1 mouse cellular context compared by ENCODE assay signal in the genomic region with DNA sequence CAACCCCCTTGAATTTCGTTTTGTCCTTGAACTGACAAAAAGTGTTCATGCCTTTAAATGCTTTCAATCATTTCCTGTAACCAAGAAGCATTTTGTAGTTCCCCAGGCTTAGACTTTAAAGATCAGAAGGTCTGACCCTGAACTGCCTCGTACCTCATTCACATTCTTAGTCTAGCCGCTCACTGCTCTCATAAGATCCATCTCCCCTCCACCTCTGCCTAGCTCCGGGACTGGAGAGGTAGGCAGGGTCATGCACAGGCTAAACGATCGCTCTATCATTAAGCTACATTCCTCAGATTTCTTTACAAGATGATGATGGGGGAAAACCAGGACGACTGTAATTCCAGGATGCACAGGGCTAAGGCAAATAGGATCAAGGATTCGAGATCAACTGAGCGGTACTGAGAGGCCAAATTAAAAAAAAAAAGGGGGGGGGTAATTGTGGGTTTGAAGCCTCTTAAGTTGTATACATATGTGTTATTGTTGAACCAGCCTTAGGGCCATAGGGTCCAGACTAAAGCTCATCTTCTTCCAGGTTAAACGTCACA.
TF ChIP-seq lines count a peak whose summit lies in the region.

No protein-coding gene starts in this region.

TF ChIP-seq in CH12.LX, 34 proteins besides CTCF, POLR2A, EP300 and RAD21 (continued from another document):
- no peak for TF ChIP-seq ETS1 (conservative IDR thresholded peaks at IDR 0.05; ENCODE audit: low read depth, low read length)
